ENCODE assay signal across 12 mouse cellular contexts in genomic region chr10:95144414-95145130, GRCm38 (mm10).
DNase-seq lines count a peak whose midpoint lies in the region; ATAC-seq and TF ChIP-seq lines count a peak whose summit lies in the region.
"Had no signal": no experiment of that assay in that cellular context is flagged by ENCODE, and none has a peak within 500 bp of the region (broad histone marks: within the 10 kb centered on the region; RNA-seq: fewer than 3 reads in every experiment).

No protein-coding gene starts in this region.

- H3K9ac ChIP-seq in lung, embryonic 14.5 days, result no peak overlapping the region
- no peak overlapping the region; the same call in 1 of the 2 replicates for H3K9ac ChIP-seq in hindbrain, embryonic 14.5 days
- H3K9ac ChIP-seq in stomach, embryonic 14.5 days (replicated peaks; ENCODE audit: low read depth, low read length), result no peak overlapping the region
- H3K9ac ChIP-seq: liver, embryonic 14.5 days had no signal

- H3K36me3 ChIP-seq in lung, embryonic 14.5 days (ENCODE audit: insufficient read depth), result no peaks in the 10 kb centered on the region
- no peaks in the 10 kb centered on the region for H3K36me3 ChIP-seq in hindbrain, embryonic 14.5 days (replicated peaks; ENCODE audit: control insufficient read depth, insufficient read depth)
- no peaks in the 10 kb centered on the region for H3K36me3 ChIP-seq in stomach, embryonic 14.5 days (ENCODE audit: control insufficient read depth, insufficient read depth, low read length)

- H3K4me2 ChIP-seq in lung, embryonic 14.5 days, result peak overlapping the region; percentile 16; the same call in 1 of the 2 replicates
- peak overlapping the region; percentile 8; the same call in 1 of the 2 replicates for H3K4me2 ChIP-seq in hindbrain, embryonic 14.5 days (replicated peaks)
- H3K4me2 ChIP-seq in stomach, embryonic 14.5 days (replicated peaks; ENCODE audit: low read depth, low read length), result no peak overlapping the region

- peak; percentile 40 to 86 for DNase-seq in adrenal gland, adult (ENCODE audit: inconsistent age in 2 of 2, low spot score in 1 of 2)
- no peak for DNase-seq in adrenal gland, postnatal 10 days
- peak; percentile 44 for DNase-seq in lung, embryonic 14.5 days
- no peak for DNase-seq in lung, postnatal 14 days
- DNase-seq in hindbrain, embryonic 14.5 days (ENCODE audit: low spot score), result no peak
- no peak for DNase-seq in urinary bladder, postnatal 25 days (ENCODE audit: low spot score)
- DNase-seq: thymus, adult 2 months had no signal

- no peaks in the 10 kb centered on the region for H3K9me3 ChIP-seq in lung, embryonic 14.5 days (ENCODE audit: low read depth, low read length)
- H3K9me3 ChIP-seq in hindbrain, embryonic 14.5 days (ENCODE audit: control insufficient read depth, low read length), result no peaks in the 10 kb centered on the region
- no peaks in the 10 kb centered on the region for H3K9me3 ChIP-seq in stomach, embryonic 14.5 days (ENCODE audit: control insufficient read depth, low read depth, low read length)

- H3K27ac ChIP-seq in lung, embryonic 14.5 days (ENCODE audit: low read depth), result peak overlapping the region; percentile 87
- H3K27ac ChIP-seq in hindbrain, embryonic 14.5 days, result peak overlapping the region; percentile 67
- peak overlapping the region; percentile 77 for H3K27ac ChIP-seq in stomach, embryonic 14.5 days (ENCODE audit: low read length)
- H3K27ac ChIP-seq: liver, embryonic 14.5 days had no signal

- no peak for TF ChIP-seq CTCF in lung, embryonic 14.5 days (IDR thresholded peaks at IDR 0.05; ENCODE audit: low read depth)

- 38% methylated on average over 6 of the region's 6 CpGs for WGBS in lung, embryonic 14.5 days
- WGBS in hindbrain, embryonic 14.5 days, result 50% methylated on average over 6 of the region's 6 CpGs
- WGBS in stomach, embryonic 14.5 days, result 33% methylated on average over 6 of the region's 6 CpGs

- H3K4me1 ChIP-seq in lung, embryonic 14.5 days (ENCODE audit: insufficient read depth), result peaks cover 46% of the 10 kb centered on the region
- H3K4me1 ChIP-seq in hindbrain, embryonic 14.5 days (replicated peaks; ENCODE audit: control insufficient read depth, insufficient read depth, low read length), result peaks cover 30% of the 10 kb centered on the region
- peaks cover 42% of the 10 kb centered on the region for H3K4me1 ChIP-seq in stomach, embryonic 14.5 days (ENCODE audit: control insufficient read depth, insufficient read depth, low read length)

- no peak for ATAC-seq in lung, embryonic 14.5 days (ENCODE audit: insufficient read depth)
- no peak for ATAC-seq in hindbrain, embryonic 14.5 days (ENCODE audit: low FRiP score)
- ATAC-seq in stomach, embryonic 14.5 days (ENCODE audit: insufficient number of reproducible peaks, insufficient read depth, low FRiP score, low read depth), result no peak
- no peak for ATAC-seq in CD4-positive, CD25-positive, alpha-beta regulatory T cell, adult 4 months
- ATAC-seq: Patski had no signal

- H3K4me3 ChIP-seq in lung, embryonic 14.5 days (ENCODE audit: low read depth, low read length), result no peak overlapping the region
- H3K4me3 ChIP-seq in hindbrain, embryonic 14.5 days (replicated peaks; ENCODE audit: low read length), result no peak overlapping the region
- no peak overlapping the region for H3K4me3 ChIP-seq in stomach, embryonic 14.5 days (ENCODE audit: low read depth, low read length)
- H3K4me3 ChIP-seq: erythroblast, embryonic 14.5 days had no signal

- H3K27me3 ChIP-seq in lung, embryonic 14.5 days (ENCODE audit: insufficient read depth, low read length), result no peaks in the 10 kb centered on the region
- no peaks in the 10 kb centered on the region for H3K27me3 ChIP-seq in hindbrain, embryonic 14.5 days (ENCODE audit: control insufficient read depth, insufficient read depth, low read length)
- H3K27me3 ChIP-seq in stomach, embryonic 14.5 days (ENCODE audit: control insufficient read depth, insufficient read depth, low read length), result no peaks in the 10 kb centered on the region
- H3K27me3 ChIP-seq: Patski had no signal

Comparison
In these comparisons a context has a peak if more than half of its experiments do, and no peak if none do; other contexts are left out.
1. DNase-seq: peak in adrenal gland, adult (2 of 2) and lung, embryonic 14.5 days (single experiment); none in adrenal gland, postnatal 10 days (single experiment), lung, postnatal 14 days (single experiment), hindbrain, embryonic 14.5 days (single experiment) and urinary bladder, postnatal 25 days (single experiment).
2. Peak in every context shown above with its lines, with median percentiles within 50 percentile points of each other: H3K27ac ChIP-seq.